Mouse (Mus musculus) lung, adult 2 months (tissue): ENCODE results near the gene Cdk13.

Source experiments
- CTCF ChIP-seq: fragments of 200-500 bp; IDR thresholded peaks from 2 replicates; pipeline ENCODE4 v1.5.1; 2011; ENCODE audit warnings: mild to moderate bottlenecking, low read length, control low read depth; ENCODE audit not compliant: insufficient read depth
- POLR2A ChIP-seq: fragments of 200-500 bp; IDR thresholded peaks from 2 replicates; pipeline ENCODE4 v1.6.1; 2011; ENCODE audit warnings: low read depth, mild to moderate bottlenecking, control low read depth, low read length, borderline replicate concordance; ENCODE audit errors: extremely low read depth

GRCm38 (mm10) chr13:17762405-17762804 is 42.5 kb downstream of the Cdk13 start:
- TF ChIP-seq CTCF (no peak), POLR2A (no peak)
